In genomic region chr12:116196221-116196620, GRCm38 (mm10) we compare ENCODE assay signal across 19 mouse cellular contexts.
"Had no signal": no experiment of that assay in that cellular context is flagged by ENCODE, and none has a peak within 500 bp of the region (broad histone marks: within the 10 kb centered on the region; RNA-seq: fewer than 3 reads in every experiment).

No protein-coding gene starts in this region.

- H3K9me3 ChIP-seq: midbrain, embryonic 10.5 days; midbrain, embryonic 12.5 days; neural tube, embryonic 13.5 days; neural tube, embryonic 15.5 days had no signal

- H3K4me3 ChIP-seq: midbrain, embryonic 10.5 days; midbrain, embryonic 12.5 days; myocyte; neural tube, embryonic 13.5 days; neural tube, embryonic 15.5 days had no signal

- H3K9ac ChIP-seq: liver, embryonic 14.5 days; lung, embryonic 14.5 days; midbrain, embryonic 12.5 days; neural tube, embryonic 13.5 days; neural tube, embryonic 15.5 days had no signal

- H3K27ac ChIP-seq: liver, embryonic 14.5 days; midbrain, embryonic 10.5 days; midbrain, embryonic 12.5 days; neural tube, embryonic 13.5 days; neural tube, embryonic 15.5 days had no signal

- DNase-seq: lung, adult 18-20 months; lung, embryonic 14.5 days; lung, postnatal 10 days; lung, postnatal 4 days; midbrain, embryonic 14.5 days; retina, postnatal 1 day; right cerebral cortex, adult 18-20 months; right cerebral cortex, postnatal 25 days; right cerebral cortex, postnatal 4 days; spleen, adult 18-20 months; thymus, postnatal 14 days; thymus, postnatal 36 days had no signal

- H3K4me1 ChIP-seq: midbrain, embryonic 10.5 days; neural tube, embryonic 15.5 days had no signal

- H3K27me3 ChIP-seq: midbrain, embryonic 12.5 days; neural tube, embryonic 13.5 days; neural tube, embryonic 15.5 days had no signal

- H3K36me3 ChIP-seq: midbrain, embryonic 10.5 days; midbrain, embryonic 12.5 days; neural tube, embryonic 13.5 days; neural tube, embryonic 15.5 days had no signal

- H3K4me2 ChIP-seq: lung, embryonic 14.5 days; midbrain, embryonic 12.5 days; neural tube, embryonic 13.5 days; neural tube, embryonic 15.5 days had no signal

- ATAC-seq: midbrain, embryonic 16.5 days had no signal
